Mouse (Mus musculus) E14TG2a.4 (cell line): ENCODE data around the gene Chic2.

Experiments used
- CTCF ChIP-seq: conservative IDR thresholded peaks from 2 replicates; pipeline ENCODE4 v1.5.1; 2014; ENCODE audit warnings: low read length
- NANOG ChIP-seq: IDR thresholded peaks from 2 replicates; pipeline ENCODE4 v1.6.1; 2014; ENCODE audit warnings: borderline replicate concordance, low read length, mixed read lengths
- POU5F1 ChIP-seq: IDR thresholded peaks from 2 replicates; pipeline ENCODE4 v1.6.1; 2014; ENCODE audit warnings: low read length, borderline replicate concordance

- TF ChIP-seq CTCF: no peak
- no peak for TF ChIP-seq NANOG
- TF ChIP-seq POU5F1: no peak
Observed at GRCm38 (mm10) chr5:74962771-74963170, 81.8 kb downstream of the Chic2 start.
